Mouse (Mus musculus) G1E (cell line): ENCODE measurements around the gene Plcb1.

Source experiments
- CTCF ChIP-seq: IDR thresholded peaks from 2 replicates; pipeline ENCODE4 v1.5.1; 2012; ENCODE audit warnings: low read depth, low read length, inconsistent platforms, mixed read lengths
- GATA1 ChIP-seq: IDR thresholded peaks from 2 replicates; pipeline ENCODE4 v1.6.1; 2012; ENCODE audit warnings: borderline replicate concordance, low read length, inconsistent platforms, mixed read lengths

DNA sequence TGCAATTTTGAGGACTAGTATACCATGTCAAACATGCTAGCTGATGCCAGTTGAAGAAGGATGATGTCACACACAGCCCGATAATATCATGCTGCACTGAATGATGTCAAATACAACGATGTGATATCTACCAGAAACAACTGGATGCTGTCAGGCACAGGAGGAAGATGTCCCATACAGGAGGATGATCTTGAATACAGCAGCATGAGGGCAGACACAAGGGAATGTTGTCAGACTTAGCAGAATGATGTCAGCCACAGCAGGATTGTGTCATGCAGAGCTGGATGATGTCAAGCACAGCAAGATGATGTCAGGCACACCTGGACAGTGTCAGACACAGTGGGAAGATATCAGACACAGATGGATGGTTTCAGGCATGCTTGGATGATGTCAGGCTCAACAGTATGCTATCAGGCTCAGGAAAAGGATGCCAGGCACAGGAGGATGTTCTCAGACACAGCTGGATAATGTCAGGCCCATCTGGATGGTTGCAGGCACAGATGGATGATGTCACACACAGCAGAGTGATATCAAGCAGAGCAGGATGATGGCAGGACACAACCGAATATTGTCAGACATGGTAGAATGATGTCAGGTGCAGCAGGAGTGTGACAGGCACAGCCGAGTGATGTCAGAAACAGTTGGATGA is 338.0 kb downstream of the Plcb1 start:
- TF ChIP-seq GATA1, result no peak
- TF ChIP-seq CTCF, result no peak
